Mouse (Mus musculus) heart, adult 8-10 months (tissue): ENCODE measurements around the gene Zcchc24. TPM values are rescaled to one million over a fixed set of nuclear protein-coding genes. Genes with fewer than 3 reads are reported as not detected.

Source experiments
- DNase-seq: peaks from one replicate; pipeline ENCODE4 v3.0.0; 2022; ENCODE audit warnings: low spot score
- total RNA-seq, 4 experiments: library from RNA; stranded (reverse); gene quantifications; 2 replicates each; pipeline ENCODE4 v1.2.4; 2022

Zcchc24 gene
- total RNA-seq, 4 experiments from 2014 or later: 28.3 to 37.1 (median 32.0) TPM

DNA sequence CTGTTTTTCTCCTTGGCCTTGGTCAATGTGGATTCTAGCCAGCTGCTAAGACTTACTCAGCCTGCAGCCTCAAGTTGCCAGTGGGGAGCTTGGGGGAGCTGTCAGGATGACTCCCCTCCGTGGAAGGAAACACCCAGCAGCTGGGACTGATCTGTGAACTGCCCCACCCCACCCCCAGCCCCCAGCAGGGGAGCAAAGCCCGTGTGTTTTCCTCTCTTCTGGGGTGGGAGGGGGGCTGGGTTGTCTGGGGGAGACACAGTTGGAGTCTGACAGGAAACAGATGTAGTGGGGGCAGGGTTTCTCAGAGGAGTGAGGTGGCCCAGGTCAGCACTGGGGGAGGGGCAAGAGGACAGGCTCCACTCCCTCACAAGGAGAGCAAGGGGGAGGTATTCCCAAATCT, 50.4 kb downstream of the Zcchc24 start:
- no peak for DNase-seq

DNA sequence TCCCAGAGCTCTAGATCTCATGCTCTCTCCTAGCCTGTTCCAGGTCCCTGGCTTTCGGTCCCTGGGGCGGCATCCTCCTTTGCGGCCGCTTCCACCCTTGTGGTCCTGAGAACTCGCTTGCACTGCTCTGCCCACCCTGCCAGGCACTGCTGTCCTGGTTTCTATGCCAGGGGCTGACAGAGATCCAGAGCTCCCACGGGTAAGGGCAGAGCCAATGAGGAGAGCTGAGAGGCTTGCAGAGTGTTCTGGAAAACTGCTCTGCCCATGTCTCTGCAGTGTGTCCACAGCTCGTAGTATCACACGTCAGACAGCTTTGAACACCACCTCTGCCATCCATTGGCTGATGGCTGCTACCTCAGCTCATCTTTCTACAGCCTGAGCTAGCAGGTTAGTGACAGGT, 51.1 kb downstream of the Zcchc24 start:
- no peak for DNase-seq

DNA sequence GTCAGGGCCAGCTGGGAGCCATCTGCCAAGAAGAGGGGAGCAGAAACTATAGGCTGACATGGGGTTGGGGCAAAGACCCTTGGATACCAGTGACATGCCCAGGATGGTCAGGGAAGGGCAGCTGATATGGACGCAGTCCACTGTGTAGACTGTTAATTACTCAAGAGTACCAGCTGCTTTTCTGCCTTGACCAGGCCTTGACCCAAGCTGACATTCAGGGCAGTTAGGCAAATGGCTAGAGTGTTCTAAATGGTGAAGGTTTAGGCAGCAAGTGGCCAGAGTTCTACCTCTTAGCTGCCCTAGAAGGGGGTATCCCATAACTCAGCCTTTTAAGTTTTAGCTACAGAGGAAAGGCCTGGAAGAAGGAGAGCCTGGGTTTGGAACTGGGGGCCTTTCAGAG, 52.3 kb downstream of the Zcchc24 start:
- DNase-seq: no peak

DNA sequence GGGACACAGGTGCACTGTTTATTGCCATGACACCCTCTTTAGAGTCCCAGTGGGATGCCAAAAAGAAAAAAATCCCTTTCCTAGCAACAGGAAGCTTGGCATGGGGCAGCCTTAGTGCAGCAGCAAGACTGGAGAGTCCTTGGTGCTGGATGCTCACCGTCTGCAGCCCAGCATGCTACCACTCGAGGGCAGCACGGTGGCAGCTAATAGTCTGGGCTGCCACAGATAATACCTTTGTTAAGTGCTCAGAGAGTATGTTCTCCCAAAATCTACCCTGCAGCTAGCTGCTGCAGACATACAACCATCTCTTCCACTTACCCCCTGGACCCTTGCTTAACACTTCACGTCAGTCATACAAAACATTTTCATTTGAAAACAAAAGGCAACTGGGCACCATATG, 55.4 kb downstream of the Zcchc24 start:
- DNase-seq: no peak

DNA sequence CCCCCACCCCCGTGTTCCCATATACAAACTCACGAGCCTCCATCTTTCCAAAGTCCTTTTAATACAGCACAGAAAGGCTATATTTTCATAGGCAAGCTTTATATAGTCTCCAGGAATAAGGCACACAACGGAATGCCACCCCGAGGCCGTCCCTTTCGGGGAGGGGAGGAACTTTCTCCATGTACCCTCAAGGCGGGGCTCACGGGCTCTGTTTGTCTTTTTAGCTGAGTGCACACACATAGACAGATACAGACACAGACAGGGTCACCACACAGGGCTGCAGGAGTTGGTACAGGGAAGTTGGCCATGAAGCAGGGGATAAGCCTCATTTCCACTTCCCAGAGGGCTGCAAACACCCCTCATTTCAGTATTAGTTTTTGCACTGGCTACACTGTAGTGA, 57.2 kb downstream of the Zcchc24 start:
- DNase-seq: no peak

DNA sequence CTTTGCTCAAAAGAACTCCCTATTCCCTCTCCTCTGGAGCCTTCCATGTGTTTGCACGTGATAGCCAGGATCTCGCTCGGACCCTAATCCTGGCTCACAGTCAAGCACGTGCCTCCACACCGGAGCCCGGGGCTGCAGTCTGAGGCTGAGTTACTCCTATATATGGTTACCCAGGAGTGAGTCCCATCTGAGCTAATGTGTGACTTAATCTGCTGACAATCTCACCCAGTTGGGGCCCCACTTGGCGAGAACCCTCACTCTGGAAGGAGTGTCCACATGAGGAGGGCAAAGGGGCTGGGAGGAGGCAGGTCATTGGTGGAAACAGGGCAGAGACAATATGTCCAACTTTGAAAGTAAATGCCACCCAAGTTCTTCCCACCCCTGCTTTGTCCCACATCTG, 57.7 kb downstream of the Zcchc24 start:
- no peak for DNase-seq

DNA sequence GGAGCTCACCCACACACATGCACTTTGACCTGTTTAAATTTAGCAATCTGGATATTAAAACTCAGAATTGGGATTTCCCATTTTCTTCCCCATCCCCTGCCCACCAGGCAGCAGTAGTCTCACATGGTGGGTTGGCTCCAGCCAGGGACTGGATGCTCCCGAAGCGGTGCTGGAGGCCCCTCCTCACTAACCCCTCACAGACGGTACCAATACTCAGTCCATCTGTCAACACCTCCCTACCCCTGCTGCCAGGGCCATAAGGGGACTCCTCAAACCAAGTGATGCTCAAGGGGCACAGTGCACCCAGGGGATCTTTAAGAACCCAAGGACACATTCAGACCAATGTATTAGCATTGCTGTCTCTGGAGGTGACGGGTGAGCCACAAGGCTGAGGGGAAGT, 58.2 kb downstream of the Zcchc24 start:
- DNase-seq: no peak

DNA sequence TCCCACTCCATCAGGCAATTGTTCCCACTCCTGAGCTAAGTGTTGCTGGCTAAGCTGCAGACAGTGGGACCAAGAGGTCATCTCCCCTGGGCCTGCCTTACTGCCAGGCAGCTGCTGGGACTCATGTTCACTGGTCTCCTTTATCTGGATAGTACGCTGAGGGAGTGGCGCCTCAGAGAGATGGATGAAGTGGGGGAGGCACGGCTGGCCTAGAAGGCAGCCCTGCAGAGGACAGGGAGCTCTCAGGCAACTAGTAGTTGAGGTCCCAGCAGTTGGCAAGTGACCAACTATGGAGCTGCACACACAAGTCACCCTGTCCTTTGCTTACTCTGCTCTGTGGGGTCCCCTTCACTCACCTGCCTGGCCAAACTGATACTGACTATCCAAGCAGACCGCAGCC, 58.8 kb downstream of the Zcchc24 start:
- peak; percentile 46 for DNase-seq

DNA sequence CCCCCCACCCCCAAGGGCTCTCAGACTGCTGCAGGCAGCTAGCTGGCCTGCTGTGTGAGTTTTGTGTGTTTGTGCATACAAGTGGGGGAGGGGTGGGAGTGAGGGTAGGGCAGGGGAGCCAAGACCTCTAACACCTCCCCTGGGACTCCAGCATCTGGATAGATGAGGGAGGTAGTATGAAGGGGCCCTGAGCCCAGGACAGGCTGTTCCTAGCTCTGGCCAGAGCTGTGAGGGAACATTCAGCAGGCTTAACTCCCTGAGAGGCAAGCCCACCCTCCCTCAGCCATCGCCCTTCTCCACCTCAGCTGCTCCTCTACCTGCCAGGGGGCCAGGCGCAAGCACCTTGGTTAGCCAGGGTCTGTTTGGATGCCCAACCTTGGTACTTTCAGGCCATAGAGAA, 59.9 kb downstream of the Zcchc24 start:
- DNase-seq: peak; percentile 71

DNA sequence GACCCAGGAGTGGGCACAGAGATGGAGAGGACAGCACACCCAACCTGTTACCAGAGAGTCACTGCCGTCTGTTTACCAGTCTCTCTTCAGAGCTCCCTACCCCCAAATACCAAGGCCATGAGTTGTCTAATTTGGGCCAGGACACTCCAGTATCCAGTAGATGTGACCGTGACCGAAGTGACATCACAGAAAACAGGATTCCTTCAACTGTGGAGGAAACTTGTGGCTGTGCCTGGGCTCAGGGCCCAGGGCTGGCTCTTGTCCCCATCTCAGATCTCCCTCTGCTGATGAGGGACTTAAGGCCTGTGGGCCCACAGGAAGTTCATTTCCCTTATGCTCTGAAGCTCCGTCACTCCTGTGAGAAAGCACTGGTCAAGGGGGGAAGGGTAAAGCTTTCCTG, 60.4 kb downstream of the Zcchc24 start:
- peak; percentile 79 for DNase-seq

DNA sequence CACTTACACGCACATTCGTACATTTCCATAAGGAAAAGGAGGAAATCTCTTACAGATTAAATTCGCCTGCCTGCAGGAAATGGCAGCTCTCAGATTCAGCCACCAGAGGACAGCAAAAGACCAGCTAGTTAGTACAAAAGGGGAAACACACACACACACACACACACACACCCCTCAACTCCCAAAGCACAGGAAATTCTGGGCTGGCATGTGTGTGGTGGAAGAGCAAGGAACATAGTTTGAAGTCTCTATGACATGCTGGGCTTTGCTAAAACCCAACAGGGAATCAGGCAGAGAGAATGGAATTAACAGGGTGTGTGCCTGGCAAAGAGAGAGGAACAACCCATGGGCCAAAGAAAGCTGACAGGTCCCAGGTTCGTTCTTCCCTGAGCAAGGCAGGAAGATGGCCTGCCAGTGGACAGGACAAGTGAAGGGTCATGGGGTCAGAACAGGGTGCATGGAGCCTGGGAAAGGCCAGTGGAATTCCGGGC, 61.1 kb downstream of the Zcchc24 start:
- peak; percentile 64 for DNase-seq

DNA sequence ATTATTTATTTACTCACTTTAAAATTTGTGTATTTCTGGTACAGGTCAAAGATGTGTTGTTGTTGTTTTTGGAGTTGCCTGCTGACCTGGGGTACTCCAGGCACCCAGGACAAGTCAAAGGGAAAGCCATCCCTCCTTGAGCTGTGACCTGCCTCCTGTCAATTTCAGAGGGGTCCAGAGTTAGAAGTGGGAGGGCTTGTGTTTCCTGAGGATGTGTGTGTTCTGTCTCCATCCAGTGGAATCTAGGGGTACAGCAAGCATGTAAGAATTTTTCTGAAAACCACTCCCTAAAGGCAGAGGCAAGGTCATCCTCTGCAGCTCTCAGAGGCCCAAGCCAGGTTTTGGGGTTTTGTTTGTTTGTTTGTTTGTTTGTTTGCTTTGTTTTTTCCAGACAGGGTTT, 66.9 kb downstream of the Zcchc24 start:
- DNase-seq: no peak

DNA sequence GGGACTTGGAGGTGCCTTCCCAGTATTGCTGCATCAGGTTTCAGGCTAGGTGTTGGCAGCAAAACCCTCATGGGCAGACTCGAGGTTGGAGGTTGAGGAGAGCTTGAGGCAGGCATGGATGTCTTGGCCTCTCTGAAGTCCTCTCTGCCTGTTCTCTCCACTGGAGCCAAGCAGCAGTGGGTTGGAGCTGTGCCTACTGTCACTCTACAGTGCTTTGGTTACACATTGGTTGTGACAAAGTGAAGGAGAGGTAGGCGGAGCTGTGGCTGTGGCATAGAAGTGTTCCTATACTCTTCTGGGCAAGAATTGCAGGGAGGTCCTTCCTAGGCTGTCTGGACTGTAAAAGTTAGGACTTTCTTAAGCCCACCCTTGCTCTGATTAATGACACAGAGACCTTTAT, 72.5 kb downstream of the Zcchc24 start:
- no peak for DNase-seq

DNA sequence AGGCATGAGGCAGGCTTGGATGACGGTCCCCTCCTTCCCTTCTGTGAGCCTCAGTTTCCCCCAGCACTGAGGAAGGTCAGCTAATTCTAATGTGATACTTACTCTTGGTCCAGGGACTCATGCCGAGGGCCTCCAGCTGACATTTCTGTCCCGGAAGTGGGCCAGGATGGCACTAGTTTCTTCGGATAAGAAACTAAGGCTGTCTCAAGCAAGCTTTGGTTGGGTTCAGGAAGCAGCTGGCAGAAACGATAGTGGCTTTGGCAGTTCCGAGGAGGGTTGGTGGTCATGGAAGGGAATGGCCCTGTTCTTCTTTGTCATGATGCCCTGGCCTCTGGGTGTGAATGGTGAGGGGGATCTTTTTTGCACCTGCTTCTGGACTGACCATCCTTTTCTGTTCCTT, 73.8 kb downstream of the Zcchc24 start:
- DNase-seq: no peak

DNA sequence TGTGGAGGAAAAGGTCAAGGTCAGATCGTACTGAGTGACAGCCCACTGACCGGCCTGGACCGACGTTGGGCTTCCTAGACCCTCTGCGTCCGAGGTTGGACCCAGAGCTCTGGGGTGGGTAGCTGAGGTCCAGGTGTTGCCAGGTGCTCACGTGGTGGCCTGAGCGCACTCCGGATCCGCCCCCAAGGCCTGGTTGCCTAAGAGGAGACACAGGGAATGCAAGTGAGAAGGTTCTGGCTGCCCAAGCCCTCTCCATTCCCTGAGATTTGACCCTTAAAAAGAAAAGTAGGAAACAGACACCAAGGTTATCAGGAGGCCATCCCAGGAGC, 74.3 kb downstream of the Zcchc24 start:
- no peak for DNase-seq

DNA sequence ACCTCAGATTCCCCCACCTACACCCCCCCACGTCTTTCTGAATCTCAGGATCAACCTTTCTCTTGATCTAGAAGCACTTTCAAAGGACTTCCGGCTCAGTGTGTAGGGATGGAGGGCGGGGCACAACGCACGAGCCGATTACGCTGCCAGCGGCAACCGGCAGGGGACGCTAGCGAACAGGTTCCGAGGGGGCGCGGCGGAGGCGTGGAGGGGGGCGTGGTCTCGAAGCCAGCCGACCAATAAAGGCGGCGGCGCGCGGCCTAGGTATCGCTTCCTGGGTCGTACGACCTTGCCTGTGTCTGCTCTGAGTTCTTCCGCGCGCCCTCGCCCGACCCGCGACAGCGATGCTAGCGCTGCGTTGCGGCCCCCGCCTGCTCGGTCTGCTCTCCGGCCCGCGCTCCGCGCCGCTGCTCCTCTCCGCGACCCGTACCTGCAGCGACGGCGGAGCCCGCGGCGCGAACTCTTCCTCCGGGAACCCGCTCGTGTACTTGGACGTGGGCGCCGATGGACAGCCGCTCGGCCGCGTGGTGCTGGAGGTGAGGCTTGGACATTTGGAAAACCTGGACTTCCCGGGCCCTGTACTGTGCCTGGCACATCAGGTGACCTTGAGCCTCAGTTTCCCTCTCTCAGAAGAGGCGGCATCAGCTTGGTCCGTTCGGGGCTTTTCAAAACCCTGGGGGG, 74.8 kb downstream of the Zcchc24 start, which contains the start of gene Ppif:
Gene Ppif, plus strand, starts transcription at position 267 of the 681 bp plus-strand sequence.
- peak; percentile 95 for DNase-seq

DNA sequence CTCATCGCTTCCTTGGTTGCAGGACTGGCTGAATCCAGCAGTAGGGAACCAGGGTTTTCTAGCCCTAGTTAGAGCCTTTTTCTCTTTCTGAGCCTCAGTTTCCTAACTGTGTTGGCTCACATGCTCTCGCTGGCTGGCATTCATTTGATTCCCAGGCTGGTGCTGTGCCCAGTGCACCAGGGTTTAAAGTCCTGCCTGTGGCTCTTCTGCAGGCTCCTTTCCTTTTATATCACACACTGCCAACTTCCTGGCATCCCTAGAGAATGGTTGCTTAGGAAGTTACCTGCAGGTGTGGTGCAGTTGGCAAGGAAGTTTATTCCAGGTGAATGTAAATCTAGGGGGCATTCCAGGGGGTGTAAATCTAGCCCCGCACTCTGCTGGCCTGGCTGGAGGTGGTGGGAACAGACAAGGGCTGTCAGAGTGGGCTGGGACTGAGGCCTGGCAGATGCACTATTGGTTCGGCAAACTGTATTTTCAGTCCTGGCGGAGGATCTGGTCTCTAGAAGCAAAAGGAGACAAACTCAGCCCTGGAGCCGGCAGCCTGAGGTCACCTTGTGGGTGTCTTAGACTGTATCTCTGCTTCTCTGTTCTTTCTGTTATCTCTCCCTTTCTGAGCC, 75.5 kb downstream of the Zcchc24 start:
- no peak for DNase-seq

DNA sequence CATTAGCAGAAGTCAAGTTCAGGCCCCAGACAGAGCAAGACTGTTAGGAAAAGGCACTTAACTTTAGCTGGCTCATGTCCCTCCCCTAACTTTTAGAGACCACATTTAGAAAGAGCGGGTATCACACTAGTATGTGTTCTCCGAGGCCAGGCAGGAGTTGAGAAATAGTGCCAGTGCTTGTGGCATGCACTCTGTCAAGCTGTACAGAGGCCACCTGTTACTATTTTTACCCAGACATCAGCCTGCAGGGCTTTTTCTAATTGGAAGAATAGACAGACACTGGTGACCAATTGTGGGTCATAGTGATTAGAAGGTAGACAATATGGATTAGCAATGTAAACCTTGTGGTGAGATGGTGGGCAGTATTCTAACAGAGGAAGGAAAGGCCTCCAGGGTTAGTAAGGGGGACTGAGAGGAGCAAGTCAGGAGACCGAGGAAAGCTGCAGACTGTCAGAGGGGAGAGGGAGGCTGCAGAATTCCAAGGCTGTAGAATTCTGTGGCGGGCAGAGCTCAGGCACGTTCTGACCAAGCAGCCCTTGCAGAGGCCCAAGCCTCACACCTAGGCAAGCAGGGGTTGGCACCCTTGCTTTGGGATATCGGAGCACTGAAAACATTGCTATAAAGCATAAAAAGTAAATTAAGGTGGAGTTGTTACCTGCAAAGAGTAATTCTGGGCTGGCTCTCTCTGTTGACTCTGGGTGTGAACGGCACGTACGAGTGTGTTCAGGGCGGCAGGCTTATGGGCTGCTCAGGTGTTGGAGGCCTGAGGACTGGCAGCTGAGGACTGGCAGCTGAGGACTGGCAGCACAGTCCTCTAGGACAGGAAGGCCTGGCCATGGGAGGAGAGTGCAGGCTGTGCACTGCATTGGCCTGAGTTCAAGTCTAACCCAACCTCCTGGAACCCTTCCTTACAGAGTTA, 81.6 kb downstream of the Zcchc24 start:
- DNase-seq: no peak

DNA sequence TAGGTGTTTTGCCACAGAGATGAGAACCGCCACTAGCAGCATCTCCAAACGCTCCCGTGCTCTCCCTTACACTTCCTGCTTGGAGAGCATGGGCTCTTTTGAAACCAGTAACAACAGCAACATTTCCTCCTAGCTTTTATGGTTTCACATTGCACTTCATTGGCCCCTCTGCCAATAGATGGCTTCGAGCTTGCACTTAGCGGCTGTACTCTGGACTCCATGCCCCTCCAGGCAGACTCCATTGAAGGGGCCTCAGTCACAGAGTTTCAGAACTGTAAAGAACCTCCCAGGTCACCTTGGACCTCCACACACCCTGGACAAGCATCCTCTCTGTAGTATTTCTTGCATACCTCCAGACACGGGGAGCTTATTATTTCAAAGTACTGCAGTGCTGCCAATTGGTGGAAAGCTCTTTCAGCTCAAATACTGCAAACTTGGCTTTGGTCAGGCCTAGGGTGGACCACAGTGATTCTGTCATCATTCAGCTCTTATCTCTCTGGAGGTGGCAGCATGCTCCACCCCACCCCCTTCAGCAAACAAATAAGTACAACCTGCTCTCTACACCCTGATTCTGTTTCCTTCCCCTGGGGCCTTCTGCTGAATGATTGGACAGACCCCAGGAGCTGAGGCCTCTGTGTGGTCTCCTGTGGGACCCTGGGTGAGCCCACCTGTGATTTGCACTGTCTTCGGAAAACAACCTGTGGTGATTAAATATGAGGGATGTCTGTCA, 82.5 kb downstream of the Zcchc24 start:
- no peak for DNase-seq

DNA sequence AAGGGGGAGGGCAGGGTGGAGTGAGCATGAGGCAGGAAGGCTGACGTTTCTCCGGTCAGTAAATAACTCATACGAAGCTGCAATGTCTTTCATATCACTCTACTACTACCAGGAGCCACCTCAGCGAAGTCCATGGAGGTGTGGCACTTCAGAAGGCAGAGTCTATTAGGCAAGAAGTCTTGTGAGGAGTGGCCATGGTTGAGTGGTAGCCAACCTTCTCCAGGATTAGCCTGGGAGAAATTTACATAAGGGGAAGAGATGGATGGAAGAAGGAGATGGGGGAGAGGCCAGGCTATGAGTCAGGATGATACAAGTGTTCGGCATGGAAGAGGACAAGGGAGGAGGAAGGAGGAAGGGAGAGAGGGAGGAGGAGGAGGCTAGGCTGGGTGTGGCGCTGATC, 86.8 kb downstream of the Zcchc24 start:
- DNase-seq: no peak

DNA sequence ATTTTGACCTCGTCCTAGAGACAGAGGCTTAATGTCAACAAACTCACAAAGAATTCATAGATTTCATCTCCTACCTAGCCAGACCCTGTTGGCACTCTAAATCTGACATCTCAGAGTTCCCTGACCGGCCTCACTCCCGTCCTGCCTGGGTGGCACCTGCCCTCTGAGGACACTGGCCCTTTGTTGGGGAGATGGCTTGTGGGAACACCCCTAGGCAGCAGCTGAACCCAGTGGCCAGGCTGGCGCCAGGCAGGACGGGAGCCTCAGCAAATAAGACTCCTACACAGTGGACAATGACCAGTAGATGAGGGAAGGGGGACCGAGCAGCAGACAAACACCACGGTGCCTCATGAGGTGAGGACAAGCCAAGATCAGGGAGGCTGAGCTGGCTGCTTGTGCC, 89.2 kb downstream of the Zcchc24 start:
- no peak for DNase-seq

DNA sequence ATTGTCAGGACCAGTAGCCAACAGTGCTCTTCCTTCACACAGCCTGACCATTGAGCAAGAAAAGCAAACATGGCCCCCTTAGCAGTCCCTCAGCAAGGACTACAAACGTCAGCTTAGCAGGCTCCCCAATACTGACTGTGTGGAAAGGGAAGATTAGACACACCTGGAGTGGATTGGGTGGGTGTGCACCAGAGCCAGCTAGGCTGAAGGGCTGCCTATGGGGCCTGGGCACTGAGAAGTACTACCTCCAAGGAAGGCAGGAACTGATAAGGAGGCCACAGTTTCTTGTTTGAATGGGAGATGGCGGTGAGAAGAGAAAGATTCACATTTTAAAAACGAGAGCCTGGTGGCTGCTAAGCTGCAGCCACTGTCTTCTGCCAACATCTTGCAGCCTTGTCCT, 101.3 kb downstream of the Zcchc24 start:
- no peak for DNase-seq
